In genomic region chr15:29437699-29438326, GRCm38 (mm10) we compare ENCODE assay signal across 14 mouse cellular contexts.
DNase-seq lines count a peak whose midpoint lies in the region; ATAC-seq and TF ChIP-seq lines count a peak whose summit lies in the region.
"Had no signal": no experiment of that assay in that cellular context is flagged by ENCODE, and none has a peak within 500 bp of the region (broad histone marks: within the 10 kb centered on the region; RNA-seq: fewer than 3 reads in every experiment).

No protein-coding gene starts in this region.

- no peaks in the 10 kb centered on the region for H3K36me3 ChIP-seq in kidney, postnatal 0 days (ENCODE audit: insufficient read depth, low read length)
- no peaks in the 10 kb centered on the region for H3K36me3 ChIP-seq in forebrain, embryonic 15.5 days
- no peaks in the 10 kb centered on the region for H3K36me3 ChIP-seq in midbrain, embryonic 13.5 days
- H3K36me3 ChIP-seq in kidney, embryonic 14.5 days (ENCODE audit: control insufficient read depth, insufficient read depth, low read length): no peaks in the 10 kb centered on the region
- H3K36me3 ChIP-seq: heart, embryonic 10.5 days had no signal

- no peak overlapping the region for H3K9ac ChIP-seq in kidney, postnatal 0 days (ENCODE audit: low read depth, low read length)
- no peak overlapping the region for H3K9ac ChIP-seq in forebrain, embryonic 15.5 days (replicated peaks)
- H3K9ac ChIP-seq in midbrain, embryonic 13.5 days (replicated peaks): no peak overlapping the region
- no peak overlapping the region for H3K9ac ChIP-seq in kidney, embryonic 14.5 days (ENCODE audit: low read depth, low read length)

- H3K4me1 ChIP-seq in kidney, postnatal 0 days (replicated peaks; ENCODE audit: insufficient read depth, low read length): no peaks in the 10 kb centered on the region
- H3K4me1 ChIP-seq in forebrain, embryonic 15.5 days: peaks cover 19% of the 10 kb centered on the region
- peaks cover 7% of the 10 kb centered on the region; the same call in 1 of the 2 replicates for H3K4me1 ChIP-seq in midbrain, embryonic 13.5 days (replicated peaks)
- H3K4me1 ChIP-seq in cerebellum, adult 2 months (ENCODE audit: control insufficient read depth, insufficient read depth, low read length): no peaks in the 10 kb centered on the region
- H3K4me1 ChIP-seq in kidney, embryonic 14.5 days (ENCODE audit: control insufficient read depth, insufficient read depth, low read length): no peaks in the 10 kb centered on the region
- H3K4me1 ChIP-seq: heart, embryonic 10.5 days had no signal

- WGBS in kidney, postnatal 0 days: 59% methylated on average over 3 of the region's 3 CpGs
- WGBS in forebrain, embryonic 15.5 days: 29% methylated on average over 3 of the region's 3 CpGs
- WGBS in midbrain, embryonic 13.5 days: 43% methylated on average over 3 of the region's 3 CpGs
- whole genome bisulfite sequencing in cerebellum, adult 2 months: 63% methylated on average over 3 of the region's 3 CpGs
- 61% methylated on average over 3 of the region's 3 CpGs for WGBS in kidney, embryonic 14.5 days

- no peak for ATAC-seq in kidney, postnatal 0 days (replicated peaks; ENCODE audit: low FRiP score, low read depth)
- peak; percentile 87 for ATAC-seq in forebrain, embryonic 15.5 days (replicated peaks)
- ATAC-seq in midbrain, embryonic 13.5 days: peak; percentile 84
- no peak for ATAC-seq in kidney, embryonic 14.5 days (ENCODE audit: low FRiP score, low TSS enrichment)

- no peaks in the 10 kb centered on the region for H3K9me3 ChIP-seq in kidney, postnatal 0 days (replicated peaks; ENCODE audit: low read length)
- H3K9me3 ChIP-seq in forebrain, embryonic 15.5 days: no peaks in the 10 kb centered on the region
- H3K9me3 ChIP-seq in midbrain, embryonic 13.5 days: no peaks in the 10 kb centered on the region
- no peaks in the 10 kb centered on the region for H3K9me3 ChIP-seq in kidney, embryonic 14.5 days (ENCODE audit: control insufficient read depth, low read length)
- H3K9me3 ChIP-seq: heart, embryonic 10.5 days had no signal

- no peak overlapping the region for H3K27ac ChIP-seq in kidney, postnatal 0 days
- peak overlapping the region; percentile 60 for H3K27ac ChIP-seq in forebrain, embryonic 15.5 days (replicated peaks)
- no peak overlapping the region for H3K27ac ChIP-seq in midbrain, embryonic 13.5 days
- H3K27ac ChIP-seq in cerebellum, adult 2 months (ENCODE audit: insufficient read depth, low read length): no peak overlapping the region
- no peak overlapping the region for H3K27ac ChIP-seq in kidney, embryonic 14.5 days (ENCODE audit: low read depth, low read length)
- H3K27ac ChIP-seq: heart, embryonic 10.5 days had no signal

- DNase-seq in kidney, postnatal 0 days (ENCODE audit: low spot score): peak; percentile 3
- DNase-seq in kidney, postnatal 14 days: no peak
- DNase-seq in brain, embryonic 14.5 days (ENCODE audit: low read depth): peak; percentile 87
- no peak for DNase-seq in cerebellum, adult 2 months
- no peak for DNase-seq in kidney, postnatal 4 days
- DNase-seq: cerebellum, postnatal 10 days; kidney, postnatal 10 days; right cerebral cortex, adult 18-20 months had no signal

- TF ChIP-seq POLR2A in brain, embryonic 14.5 days (IDR thresholded peaks at IDR 0.05; ENCODE audit: borderline replicate concordance, extremely low read depth, insufficient read depth, insufficient read length, poor library complexity, severe bottlenecking): no peak
- no peak for TF ChIP-seq POLR2A in cerebellum, adult 2 months (IDR thresholded peaks at IDR 0.05; ENCODE audit: borderline replicate concordance, insufficient read depth, low read length)

- H3K4me2 ChIP-seq in kidney, postnatal 0 days (ENCODE audit: low read length): no peak overlapping the region
- H3K4me2 ChIP-seq in forebrain, embryonic 15.5 days (replicated peaks): no peak overlapping the region
- no peak overlapping the region for H3K4me2 ChIP-seq in midbrain, embryonic 13.5 days (replicated peaks)
- H3K4me2 ChIP-seq in kidney, embryonic 14.5 days (replicated peaks; ENCODE audit: low read depth, low read length): no peak overlapping the region

- H3K4me3 ChIP-seq in kidney, postnatal 0 days (replicated peaks; ENCODE audit: low read depth, low read length): no peak overlapping the region
- H3K4me3 ChIP-seq in forebrain, embryonic 15.5 days: no peak overlapping the region
- no peak overlapping the region for H3K4me3 ChIP-seq in midbrain, embryonic 13.5 days (replicated peaks)
- no peak overlapping the region for H3K4me3 ChIP-seq in cerebellum, adult 2 months (replicated peaks; ENCODE audit: insufficient read depth, low read depth, low read length)
- H3K4me3 ChIP-seq in kidney, embryonic 14.5 days (ENCODE audit: low read length): no peak overlapping the region
- H3K4me3 ChIP-seq: heart, embryonic 10.5 days; myocyte had no signal

- no peaks in the 10 kb centered on the region for H3K27me3 ChIP-seq in kidney, postnatal 0 days (ENCODE audit: insufficient read depth, low read length)
- no peaks in the 10 kb centered on the region for H3K27me3 ChIP-seq in forebrain, embryonic 15.5 days
- H3K27me3 ChIP-seq in midbrain, embryonic 13.5 days: no peaks in the 10 kb centered on the region
- H3K27me3 ChIP-seq in cerebellum, adult 2 months (ENCODE audit: control insufficient read depth, insufficient read depth, low read length): no peaks in the 10 kb centered on the region
- H3K27me3 ChIP-seq in kidney, embryonic 14.5 days (ENCODE audit: control insufficient read depth, insufficient read depth, low read length): no peaks in the 10 kb centered on the region
- H3K27me3 ChIP-seq: CH12.LX had no signal

- TF ChIP-seq CTCF in kidney, postnatal 0 days (IDR thresholded peaks at IDR 0.05; ENCODE audit: low read depth): no peak
- TF ChIP-seq CTCF in brain, embryonic 14.5 days (IDR thresholded peaks at IDR 0.05; ENCODE audit: borderline replicate concordance, extremely low read depth, insufficient read depth, insufficient read length): no peak
- TF ChIP-seq CTCF in cerebellum, adult 2 months (IDR thresholded peaks at IDR 0.05; ENCODE audit: borderline replicate concordance, insufficient read depth, low read depth, low read length): no peak

Comparison
In these comparisons a context has a peak if more than half of its experiments do, and no peak if none do; other contexts are left out.
1. DNase-seq: peak in kidney, postnatal 0 days (single experiment) and brain, embryonic 14.5 days (single experiment); none in kidney, postnatal 14 days (single experiment), cerebellum, adult 2 months (0 of 2) and kidney, postnatal 4 days (0 of 2).
2. ATAC-seq: peak in forebrain, embryonic 15.5 days (single experiment) and midbrain, embryonic 13.5 days (single experiment); none in kidney, postnatal 0 days (single experiment) and kidney, embryonic 14.5 days (single experiment).